Mouse (Mus musculus): Measurements from ENCODE around the gene Utp14b.

Gene Utp14b

DNA sequence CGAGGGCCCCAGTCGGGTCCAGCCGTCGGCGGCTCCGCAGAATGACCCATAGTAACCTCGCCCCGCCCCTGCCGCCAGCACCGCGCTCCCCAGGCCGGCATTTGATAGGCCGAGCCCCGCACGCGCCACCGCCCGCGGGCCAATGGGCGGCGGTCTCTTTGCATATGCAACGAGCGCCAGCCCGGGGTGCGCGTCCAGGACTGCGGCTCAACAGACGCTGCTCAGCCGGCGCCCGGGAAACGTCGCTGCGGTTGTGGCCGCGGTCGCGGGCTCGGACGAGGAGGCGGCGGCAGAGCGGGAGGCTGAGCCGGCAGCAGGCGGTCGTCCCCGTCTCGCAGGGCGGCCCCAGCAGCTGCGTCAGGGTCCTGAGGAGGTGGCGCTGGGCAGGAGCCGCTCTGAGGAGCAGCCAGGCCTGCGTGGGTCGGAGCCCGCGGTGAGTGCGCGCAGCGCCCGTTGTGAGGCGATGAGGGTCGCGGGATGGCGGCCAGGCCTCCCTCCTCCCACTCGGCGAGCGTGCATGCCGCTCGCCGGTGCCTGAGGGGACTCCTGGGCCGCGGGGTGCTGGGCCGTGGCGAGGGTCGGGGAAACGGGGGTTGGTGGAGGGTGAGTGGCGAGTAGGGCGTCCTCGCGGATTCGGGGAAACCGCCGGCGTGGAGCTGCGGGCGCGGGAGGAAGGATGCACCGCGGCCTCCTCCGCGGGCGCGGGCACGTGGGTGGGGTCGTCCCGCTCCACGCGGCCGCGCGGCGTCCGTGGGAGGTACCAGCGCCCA is at the start of gene Utp14b, which contains the start of gene Acsl3:
Gene Utp14b (plus strand): TSS at position 368 of the 770 bp plus-strand sequence.
Gene Acsl3 (plus strand): TSS at position 155 of the 770 bp plus-strand sequence.
- DNase-seq (ENCODE audit: low read depth, low spot score): peak; percentile 92

DNA sequence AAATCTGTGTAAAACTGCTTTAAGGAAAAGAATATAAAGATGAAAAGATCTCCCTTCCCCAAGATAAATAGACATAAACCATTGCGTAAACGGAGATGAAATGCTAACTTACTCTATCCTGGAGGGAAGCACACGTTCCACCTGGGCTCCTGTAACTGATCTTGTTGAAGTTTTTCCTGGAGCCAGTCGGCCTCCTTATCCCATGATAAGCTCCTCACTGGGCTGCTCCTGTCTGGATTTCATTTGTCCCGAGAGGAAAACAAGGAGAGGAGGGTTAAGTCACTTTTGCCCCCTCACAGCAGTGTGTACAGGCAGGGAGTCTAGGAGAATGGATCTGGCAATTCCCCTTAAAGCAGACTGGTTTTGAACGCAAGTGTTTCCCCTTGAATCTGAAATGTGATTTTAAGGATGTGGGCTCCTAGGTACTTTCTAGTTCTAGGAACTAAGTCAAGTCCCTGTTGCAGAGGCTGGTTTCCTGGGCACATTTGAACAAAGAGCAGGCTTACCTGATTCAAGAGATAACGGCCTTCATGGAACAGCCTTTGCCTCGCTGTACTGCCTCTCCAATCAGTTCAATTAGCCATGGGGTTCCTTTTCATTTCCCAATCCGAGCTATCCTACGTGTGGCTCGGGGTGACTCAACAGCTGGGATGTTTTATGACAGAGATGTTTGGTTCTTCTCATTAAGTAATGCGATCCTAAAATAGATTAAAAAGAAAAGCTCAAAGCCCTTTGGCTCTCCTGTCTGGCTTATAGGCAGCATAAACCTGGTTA is 48.5 kb upstream of the Utp14b start:
- no peak for DNase-seq (ENCODE audit: low read depth, low spot score)

DNA sequence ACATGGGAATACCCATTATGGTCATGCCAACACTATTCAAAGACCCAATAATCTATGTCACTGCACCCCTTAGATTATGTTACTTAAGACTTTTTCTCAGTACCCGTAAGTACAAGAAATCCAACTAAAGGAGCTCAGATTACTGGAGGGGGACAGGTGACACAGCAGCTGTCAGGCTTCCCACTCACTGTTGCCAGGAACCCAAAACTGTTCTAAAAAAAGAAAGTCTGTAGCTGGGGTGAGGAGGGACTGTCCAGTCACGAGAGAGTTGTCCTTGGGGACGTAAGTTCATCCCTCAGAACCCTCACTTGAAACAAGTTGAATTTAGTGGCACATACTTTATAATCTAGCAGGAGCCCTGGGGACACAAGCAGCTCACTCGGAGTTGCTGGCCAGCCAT is 46.8 kb upstream of the Utp14b start:
- no peak for DNase-seq (ENCODE audit: low read depth, low spot score)

DNA sequence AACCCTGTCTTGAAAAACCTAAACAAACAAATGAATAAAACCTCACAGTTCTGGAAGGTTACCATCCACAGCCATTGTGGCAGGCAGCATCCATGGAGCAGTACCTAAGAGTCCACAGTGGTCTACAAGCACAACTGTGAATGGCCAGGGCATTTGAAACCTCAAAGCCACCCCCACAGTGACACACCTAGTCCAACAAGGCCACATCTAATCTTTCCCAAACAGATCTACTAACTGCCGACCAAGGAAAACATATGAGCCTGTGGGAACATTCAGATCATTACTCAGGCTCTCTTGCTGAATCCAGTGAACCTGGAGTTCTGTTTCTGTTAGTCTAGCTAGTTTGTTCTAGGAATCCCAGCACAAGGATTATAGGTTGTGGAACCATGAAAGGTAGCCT is 44.9 kb upstream of the Utp14b start:
- DNase-seq (ENCODE audit: low read depth, low spot score): no peak

DNA sequence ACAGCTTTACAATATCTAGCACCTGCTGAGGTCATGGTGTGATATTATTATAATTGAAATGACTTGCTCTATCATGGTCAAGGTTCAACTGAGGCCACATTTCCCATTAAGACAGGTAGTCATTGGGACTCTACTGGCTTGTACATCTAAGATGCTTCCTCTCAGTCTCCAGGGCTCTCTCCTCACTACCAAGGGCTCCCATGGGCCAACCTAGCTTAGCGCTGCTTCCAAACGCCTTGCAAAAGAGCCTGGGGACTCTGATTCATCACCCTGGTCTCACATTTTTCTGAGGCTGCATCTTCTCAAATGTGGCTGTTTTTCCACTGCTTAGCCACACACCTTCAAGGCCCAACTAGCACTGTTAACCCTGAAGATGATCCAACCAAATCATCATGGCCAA is 33.5 kb upstream of the Utp14b start:
- DNase-seq (ENCODE audit: low read depth, low spot score): no peak

DNA sequence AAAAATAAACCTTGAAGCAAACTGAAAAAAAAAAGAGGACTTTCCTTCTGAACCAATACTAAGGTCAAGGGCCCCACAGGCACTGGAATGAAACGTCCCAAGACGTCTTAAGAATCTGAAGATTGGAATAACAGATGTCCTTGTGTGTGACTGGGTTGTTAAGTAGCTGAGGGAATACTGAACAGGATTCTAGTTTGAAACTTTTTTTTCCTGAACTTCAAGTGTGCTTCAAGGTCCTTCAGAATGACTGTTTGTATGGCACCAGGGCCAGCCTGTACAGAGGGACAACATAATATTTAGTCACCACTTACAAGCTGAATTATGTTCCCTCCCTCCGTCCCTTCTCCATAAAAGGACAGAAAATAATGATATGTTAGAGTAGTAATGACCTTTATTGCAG is 23.4 kb upstream of the Utp14b start:
- no peak for DNase-seq (ENCODE audit: low read depth, low spot score)

DNA sequence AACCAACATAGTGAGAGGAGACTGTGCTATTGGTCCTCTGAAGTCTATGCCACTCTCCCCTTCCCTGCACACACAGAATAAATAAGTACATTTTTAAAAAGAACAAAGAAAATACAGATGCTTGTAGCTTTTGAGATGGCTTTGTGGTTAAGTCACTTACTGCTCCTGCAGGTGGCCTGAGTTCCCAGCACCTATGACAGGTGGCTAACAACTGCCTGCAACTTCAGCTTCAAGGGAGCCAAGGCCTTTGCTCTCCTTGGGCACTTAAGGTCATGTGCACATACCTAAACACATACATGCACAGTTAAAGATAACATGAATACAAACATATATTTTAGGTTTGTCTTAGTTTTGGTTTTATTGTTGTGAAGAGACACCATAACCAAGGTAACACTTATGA is 17.0 kb upstream of the Utp14b start:
- DNase-seq (ENCODE audit: low read depth, low spot score): no peak

DNA sequence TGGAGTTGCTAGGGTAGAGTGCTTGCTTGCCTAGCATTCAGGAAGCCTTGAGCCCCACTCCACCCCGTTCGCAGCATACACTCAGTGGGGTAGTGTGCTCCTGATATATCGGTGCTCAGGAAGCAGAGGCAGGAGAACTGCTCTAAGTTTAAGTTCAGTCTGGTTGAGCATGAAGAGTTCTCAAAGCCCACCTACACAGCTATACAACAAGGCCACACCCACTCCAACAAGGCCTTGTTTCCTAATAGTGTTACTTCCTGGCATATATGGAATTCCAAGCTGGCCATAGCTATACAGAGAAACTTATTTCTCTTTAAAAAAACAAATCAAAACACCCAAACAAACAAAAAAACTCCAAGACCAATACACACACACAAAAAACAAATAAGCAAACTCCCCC is 16.0 kb upstream of the Utp14b start:
- DNase-seq (ENCODE audit: low read depth, low spot score): no peak

DNA sequence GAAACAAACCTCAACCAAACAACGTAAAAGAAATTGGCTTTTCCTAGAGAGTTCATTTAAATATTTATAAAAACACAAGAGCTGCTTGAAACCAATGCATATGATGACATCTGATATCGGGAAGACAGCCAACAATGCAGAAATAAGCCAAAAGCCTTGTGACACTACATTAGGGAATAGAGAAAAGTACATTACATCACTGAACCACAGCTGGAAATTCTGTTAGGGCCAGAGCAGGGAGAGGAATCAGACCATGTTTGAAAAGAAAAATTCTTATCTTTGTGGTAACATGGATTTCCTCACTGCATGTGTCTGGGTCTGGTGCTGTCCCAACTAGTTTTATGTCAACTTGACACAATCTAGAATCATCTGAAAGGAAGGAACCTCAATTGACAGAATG is 15.6 kb upstream of the Utp14b start:
- no peak for DNase-seq (ENCODE audit: low read depth, low spot score)

DNA sequence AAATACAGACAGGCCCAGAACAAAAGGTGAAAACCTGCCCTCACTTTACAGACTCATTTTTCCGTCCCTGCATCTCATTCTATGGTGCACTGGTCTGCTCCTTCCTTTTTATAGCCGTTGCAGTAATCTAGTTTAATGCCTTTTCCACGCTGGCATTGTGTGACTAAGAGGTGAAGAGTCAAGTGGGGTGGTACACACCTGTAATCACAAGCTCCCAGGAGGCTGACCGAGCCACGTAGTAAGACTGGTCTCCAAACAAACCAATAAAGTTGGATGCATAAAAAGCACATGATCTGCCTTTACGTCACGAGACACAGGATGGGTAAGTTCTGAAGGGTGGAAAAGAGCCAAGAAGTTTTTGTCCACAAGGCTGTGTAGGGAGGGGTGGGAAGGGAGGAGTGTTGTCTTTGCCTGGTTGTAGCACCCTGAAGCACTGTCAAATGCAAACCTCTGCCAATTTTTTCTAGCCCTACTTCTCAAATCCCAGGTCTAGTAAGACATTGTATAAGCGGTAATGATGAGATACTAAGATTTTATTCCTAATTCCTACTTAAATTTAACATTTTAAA is 10.4 kb upstream of the Utp14b start:
- DNase-seq (ENCODE audit: low read depth, low spot score): no peak

DNA sequence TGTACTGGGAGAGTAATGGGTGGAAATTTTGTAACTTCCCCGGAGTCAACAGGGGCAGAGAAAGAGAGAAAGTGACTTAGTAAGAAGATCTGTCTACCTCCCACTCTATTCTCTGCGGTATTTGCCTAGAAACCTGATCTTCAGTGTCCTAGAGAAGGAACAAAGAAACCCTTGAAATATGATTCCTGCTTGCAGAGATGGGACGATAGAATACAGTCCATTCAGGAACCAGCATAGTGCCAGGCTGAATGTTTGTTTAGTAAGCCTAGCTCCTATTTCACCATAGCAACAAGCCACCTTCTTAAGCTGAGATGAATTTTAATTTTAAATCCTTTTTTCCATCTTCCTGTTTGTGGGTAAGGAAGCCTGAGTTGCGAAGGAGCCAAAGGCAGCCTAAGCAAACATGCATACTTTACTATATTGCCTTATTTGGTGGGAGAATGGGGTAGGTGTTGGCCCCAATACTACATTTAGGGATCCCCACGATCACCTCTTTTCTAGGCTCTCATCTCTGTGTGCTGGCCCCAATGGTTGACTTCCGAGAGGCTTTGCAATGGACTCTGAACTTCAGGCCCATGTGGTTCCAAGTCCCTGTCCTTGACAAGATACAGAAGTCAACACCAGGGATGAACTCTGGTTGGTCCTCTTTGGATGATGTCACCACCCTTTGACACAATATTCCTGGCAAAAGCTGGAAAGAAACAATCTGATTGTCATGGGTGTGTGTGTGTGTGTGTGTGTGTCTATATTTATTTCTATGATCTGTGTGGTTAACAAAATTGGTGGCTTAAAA is 8.4 kb upstream of the Utp14b start:
- DNase-seq (ENCODE audit: low read depth, low spot score): no peak

DNA sequence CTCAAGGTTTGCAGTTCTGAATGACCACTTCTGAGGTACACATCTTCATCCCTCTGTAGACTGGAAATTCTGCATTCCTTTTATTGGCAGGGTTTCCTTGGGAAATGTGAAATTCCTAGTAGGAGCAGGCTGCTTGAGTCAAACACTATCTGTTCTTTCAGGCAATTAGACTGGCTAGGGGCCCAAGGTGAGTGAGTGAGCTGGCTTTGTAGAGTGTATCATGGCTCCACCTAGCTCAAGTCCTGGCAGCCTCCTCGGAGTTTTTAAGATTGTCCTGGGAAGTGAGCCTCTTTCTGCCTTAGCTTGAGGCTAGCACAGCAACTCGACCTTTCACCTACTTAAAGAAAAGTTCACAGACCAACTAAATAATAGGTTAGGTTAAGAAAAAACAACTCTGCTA is 1.4 kb upstream of the Utp14b start:
- DNase-seq (ENCODE audit: low read depth, low spot score): no peak

DNA sequence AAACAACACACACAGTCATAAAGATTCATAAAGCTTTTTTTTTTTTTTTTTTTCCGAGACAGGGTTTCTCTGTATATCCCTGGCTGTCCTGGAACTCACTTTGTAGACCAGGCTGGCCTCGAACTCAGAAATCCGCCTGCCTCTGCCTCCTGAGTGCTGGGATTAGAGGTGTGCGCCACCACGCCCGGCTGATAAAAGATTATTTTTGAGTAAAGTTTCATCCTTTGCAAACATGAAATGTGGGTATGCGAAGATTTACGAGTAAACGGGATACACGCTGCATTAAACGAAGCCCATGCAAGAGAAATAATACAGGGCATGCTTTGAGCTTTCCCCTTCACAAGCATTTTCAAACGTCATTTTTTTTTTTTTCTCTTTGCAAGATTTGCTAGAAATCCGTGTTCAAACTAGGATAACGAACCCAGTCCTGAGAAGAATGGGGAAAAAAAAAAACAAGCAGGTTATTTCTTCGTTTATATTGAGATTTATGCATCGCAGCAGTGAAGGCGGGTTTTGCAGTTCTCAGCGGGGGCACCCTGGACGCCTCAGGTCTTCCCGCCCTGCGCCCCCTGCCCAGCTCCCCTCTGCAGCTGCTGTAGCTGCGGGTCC is 713 bp upstream of the Utp14b start:
- no peak for DNase-seq (ENCODE audit: low read depth, low spot score)

DNA sequence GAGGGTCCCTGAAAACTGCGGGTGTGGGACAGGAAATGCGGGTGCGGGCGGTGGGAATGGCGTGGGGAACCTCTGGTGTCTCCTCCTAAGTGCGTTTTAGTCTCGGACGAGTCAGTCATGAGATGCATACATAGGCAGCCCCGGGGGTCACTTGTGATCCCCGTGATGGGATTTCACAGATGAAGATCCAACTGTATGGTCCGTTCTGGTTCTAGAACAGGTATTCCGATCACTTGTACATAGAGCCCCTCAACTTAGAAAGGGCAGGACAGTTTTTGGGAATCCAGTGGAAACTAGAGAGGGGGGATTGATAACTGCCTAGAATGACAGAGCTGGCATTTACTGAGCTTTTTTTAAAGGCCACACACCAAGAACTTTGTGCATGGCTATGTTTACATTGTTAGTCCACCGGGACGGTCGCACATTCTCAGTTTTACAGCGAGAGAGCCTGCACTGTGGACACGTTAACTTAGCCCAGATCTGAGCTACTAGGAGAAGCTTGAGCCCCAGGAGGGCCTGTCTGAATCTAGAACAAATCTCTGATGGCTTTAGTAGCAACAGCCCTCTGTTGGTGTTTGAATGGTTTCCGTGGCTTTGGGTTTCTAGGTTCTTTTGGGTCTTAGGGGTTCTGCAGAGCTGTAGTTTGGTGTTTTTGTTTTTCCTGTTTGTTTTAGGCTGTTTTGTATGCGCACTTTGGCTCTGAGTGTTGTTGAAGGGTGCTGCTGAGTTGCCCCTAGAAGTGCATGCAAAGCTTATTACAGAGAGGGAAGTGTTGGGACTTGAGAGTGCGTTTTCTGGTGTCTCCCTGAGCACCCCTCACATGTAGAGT is 817 bp downstream of the Utp14b start:
- DNase-seq (ENCODE audit: low read depth, low spot score): no peak

DNA sequence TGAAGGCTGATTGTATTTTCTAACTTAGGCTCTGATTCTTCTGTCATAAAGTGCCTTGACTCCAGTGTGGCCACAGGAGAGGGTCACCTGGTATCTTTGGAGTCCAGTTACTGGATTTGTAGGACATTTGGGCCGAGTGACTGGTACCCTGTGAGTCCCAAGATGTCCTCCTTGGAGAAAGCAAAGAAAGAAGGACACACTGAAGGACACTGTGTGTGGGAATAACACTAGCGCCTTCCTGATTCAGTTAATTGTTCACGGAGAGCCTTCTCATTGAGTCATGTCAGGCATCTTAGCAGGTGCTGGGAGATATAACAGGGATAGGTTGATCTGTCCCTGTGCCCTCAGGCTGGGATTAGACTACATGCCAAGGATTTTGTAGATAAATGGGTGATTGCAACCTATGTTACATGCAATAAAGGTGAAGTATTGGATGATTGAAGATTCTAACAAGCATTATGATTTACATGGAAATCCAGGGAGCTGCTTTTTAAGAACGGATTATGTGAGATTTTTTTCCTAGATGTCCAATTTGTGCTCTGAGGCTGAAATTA is 1.5 kb downstream of the Utp14b start:
- DNase-seq (ENCODE audit: low read depth, low spot score): no peak

DNA sequence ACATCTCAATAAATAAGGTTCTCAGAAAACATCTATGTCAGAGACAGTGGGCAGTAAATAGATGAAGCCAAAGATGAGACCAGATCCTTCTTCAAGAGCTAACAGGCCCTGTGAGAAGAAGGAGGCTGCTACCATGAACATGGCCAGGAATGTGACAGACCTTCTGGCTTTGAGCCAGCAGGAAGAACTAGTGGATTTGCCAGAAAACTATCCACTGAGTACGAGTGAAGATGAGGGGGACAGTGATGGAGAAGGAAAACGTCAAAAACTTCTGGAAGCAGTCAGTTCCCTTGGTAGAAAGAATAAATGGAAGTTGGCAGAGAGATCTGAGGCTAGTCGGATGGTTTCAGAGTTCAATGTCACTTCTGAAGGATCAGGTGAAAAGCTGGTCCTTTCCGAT is 6.5 kb downstream of the Utp14b start:
- DNase-seq (ENCODE audit: low read depth, low spot score): no peak

DNA sequence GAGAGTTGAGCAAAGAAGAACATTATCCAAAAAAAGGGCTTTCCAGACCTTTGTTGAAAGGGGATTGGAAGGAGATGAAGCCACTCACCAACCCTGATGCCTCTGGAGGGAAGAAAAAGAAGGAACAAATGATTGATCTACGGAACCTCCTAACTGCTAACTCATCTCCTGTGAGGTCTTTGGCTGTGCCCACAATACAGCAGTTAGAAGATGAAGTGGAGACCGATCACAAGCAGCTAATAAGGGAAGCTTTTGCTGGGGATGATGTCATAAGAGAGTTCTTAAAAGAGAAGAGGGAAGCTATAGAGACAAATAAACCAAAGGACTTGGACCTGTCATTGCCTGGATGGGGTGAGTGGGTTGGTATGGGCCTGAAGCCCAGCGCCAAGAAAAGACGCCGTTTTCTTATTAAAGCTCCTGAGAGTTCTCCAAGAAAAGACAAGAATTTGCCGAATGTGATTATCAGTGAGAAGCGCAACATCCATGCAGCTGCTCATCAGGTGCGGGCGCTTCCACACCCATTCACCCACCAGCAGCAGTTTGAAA is 8.2 kb downstream of the Utp14b start:
- no peak for DNase-seq (ENCODE audit: low read depth, low spot score)

DNA sequence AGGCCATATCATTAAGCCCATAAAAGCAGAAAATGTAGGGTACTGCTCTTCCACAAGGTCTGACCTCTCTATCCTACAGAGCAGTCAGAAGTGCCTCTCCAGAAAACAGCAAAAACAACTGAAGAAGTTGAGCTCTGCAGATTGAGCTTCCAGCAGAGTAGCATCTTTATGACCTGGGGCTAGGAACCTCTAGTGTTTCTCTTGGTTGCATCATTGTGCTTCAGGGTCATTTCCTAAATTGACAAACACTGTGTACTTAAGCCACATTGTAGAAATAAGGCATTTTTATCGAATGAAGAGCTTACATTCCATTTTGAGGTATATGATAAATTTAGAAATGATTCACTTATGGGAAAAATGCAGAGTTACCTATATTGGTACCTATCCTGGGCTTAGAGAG is 8.7 kb downstream of the Utp14b start:
- no peak for DNase-seq (ENCODE audit: low read depth, low spot score)

DNA sequence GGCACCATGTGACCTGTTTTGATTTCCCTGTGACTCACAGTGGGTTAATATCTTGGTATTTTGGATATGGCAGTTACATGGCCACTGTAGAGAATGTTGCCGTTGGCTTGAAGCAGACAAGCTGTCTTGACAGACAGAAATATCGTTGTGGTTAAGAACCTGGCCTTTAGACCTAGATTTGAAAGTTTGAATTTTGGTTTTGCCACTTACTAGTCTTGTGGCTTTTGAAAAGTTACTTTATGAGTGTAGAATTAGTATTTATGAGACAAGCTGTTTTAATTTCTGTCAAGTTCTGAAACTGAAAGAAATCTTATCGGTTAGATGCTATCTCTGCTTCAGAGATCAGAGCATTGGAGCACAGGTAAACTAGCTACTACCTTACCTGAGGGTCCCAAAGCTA is 24.5 kb downstream of the Utp14b start:
- DNase-seq (ENCODE audit: low read depth, low spot score): no peak

DNA sequence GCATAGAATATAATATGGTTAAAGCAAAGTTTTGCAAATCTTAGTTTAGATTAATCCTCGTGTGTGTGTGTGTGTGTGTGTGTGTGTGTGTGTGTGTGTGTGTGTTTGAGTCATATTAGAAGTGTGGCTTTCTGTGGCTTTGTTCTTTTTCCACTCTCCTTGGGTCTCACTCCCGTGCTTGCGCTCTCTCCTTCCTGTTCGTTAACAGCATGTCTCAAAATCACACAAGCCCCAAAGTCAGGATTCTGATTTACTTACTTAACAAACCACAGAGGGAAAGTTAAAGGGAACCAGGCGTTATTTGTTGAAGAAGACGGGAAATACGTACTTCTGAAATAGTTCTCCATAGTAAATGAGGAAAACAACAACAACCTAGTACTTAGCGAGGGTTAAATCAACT is 26.3 kb downstream of the Utp14b start:
- no peak for DNase-seq (ENCODE audit: low read depth, low spot score)
